Mouse (Mus musculus): Measurements from ENCODE around the gene Ttc7b.

GRCm38 (mm10) chr12:100262846-100263245 lies 257.8 kb downstream of the Ttc7b start:
- TF ChIP-seq CTCF (IDR thresholded peaks at IDR 0.05; ENCODE audit: control insufficient read depth, insufficient read depth, insufficient read length) (no peak), MYOG (IDR thresholded peaks at IDR 0.05; ENCODE audit: control insufficient read depth, extremely low read depth, insufficient read length) (no peak), CEBPB (IDR thresholded peaks at IDR 0.05; ENCODE audit: low read depth) (no peak), MAX (IDR thresholded peaks at IDR 0.05) (no peak), MYOD1 (IDR thresholded peaks at IDR 0.05; ENCODE audit: control insufficient read depth, insufficient read length, low read depth) (no peak)

Measured in C2C12 (cell line).